Mouse (Mus musculus): ENCODE results near the gene Mcoln3. TPM values are rescaled to one million over a fixed set of nuclear protein-coding genes. Genes with fewer than 3 reads are reported as not detected.
A peak's percentile ranks its signal among the peaks of the same experiment; 100 is the strongest.

Mcoln3 gene
- polyA plus RNA-seq, 1 experiment, result 0.52 TPM

GRCm38 (mm10) chr3:146177748-146178582, 60.7 kb downstream of the Mcoln3 start:
- TF ChIP-seq CTCF (IDR thresholded peaks at IDR 0.05; ENCODE audit: borderline replicate concordance, extremely low read depth, insufficient read depth, insufficient read length), result peak; percentile 84
- TF ChIP-seq POLR2A (IDR thresholded peaks at IDR 0.05; ENCODE audit: borderline replicate concordance, extremely low read depth, insufficient read depth, insufficient read length, poor library complexity, severe bottlenecking), result no peak
- peak; percentile 94 for DNase-seq (ENCODE audit: low read depth)

- TF ChIP-seq CTCF (IDR thresholded peaks at IDR 0.05; ENCODE audit: borderline replicate concordance, extremely low read depth, insufficient read depth, insufficient read length) (no peak), POLR2A (IDR thresholded peaks at IDR 0.05; ENCODE audit: borderline replicate concordance, extremely low read depth, insufficient read depth, insufficient read length, poor library complexity, severe bottlenecking) (no peak)
- no peak for DNase-seq (ENCODE audit: low read depth)
Observed at GRCm38 (mm10) chr3:146180341-146180740, 63.1 kb downstream of the Mcoln3 start.

GRCm38 (mm10) chr3:146180986-146181385, 63.7 kb downstream of the Mcoln3 start:
- peak; percentile 50 for DNase-seq (ENCODE audit: low read depth)
- TF ChIP-seq POLR2A (IDR thresholded peaks at IDR 0.05; ENCODE audit: borderline replicate concordance, extremely low read depth, insufficient read depth, insufficient read length, poor library complexity, severe bottlenecking) (no peak), CTCF (IDR thresholded peaks at IDR 0.05; ENCODE audit: borderline replicate concordance, extremely low read depth, insufficient read depth, insufficient read length) (peak; percentile 73)

- DNase-seq (ENCODE audit: low read depth), result peak; percentile 93
- peak; percentile 89 for TF ChIP-seq CTCF (IDR thresholded peaks at IDR 0.05; ENCODE audit: borderline replicate concordance, extremely low read depth, insufficient read depth, insufficient read length)
- TF ChIP-seq POLR2A (IDR thresholded peaks at IDR 0.05; ENCODE audit: borderline replicate concordance, extremely low read depth, insufficient read depth, insufficient read length, poor library complexity, severe bottlenecking), result no peak
Observed at GRCm38 (mm10) chr3:146184992-146185657, 67.9 kb downstream of the Mcoln3 start.

GRCm38 (mm10) chr3:146186033-146186432, 68.8 kb downstream of the Mcoln3 start:
- TF ChIP-seq POLR2A (IDR thresholded peaks at IDR 0.05; ENCODE audit: borderline replicate concordance, extremely low read depth, insufficient read depth, insufficient read length, poor library complexity, severe bottlenecking), result no peak
- no peak for TF ChIP-seq CTCF (IDR thresholded peaks at IDR 0.05; ENCODE audit: borderline replicate concordance, extremely low read depth, insufficient read depth, insufficient read length)
- peak; percentile 32 for DNase-seq (ENCODE audit: low read depth)

GRCm38 (mm10) chr3:146189933-146190332, 72.7 kb downstream of the Mcoln3 start:
- DNase-seq (ENCODE audit: low read depth), result no peak
- TF ChIP-seq CTCF (IDR thresholded peaks at IDR 0.05; ENCODE audit: borderline replicate concordance, extremely low read depth, insufficient read depth, insufficient read length) (peak; percentile 25; the same call in 1 of the 2 replicates), POLR2A (IDR thresholded peaks at IDR 0.05; ENCODE audit: borderline replicate concordance, extremely low read depth, insufficient read depth, insufficient read length, poor library complexity, severe bottlenecking) (no peak)

Other genes starting within 250 kb of the Mcoln3 start
- 17.0 and 19.0 TPM in 2 replicates for gene Bcl10, start 194.6 kb upstream of the Mcoln3 start, polyA plus RNA-seq (2012; rRNA removed)
- 41.1 and 46.6 TPM in 2 replicates for gene 2410004B18Rik, start 179.4 kb upstream of the Mcoln3 start, polyA plus RNA-seq (2012; rRNA removed)
- 1.9 and 3.0 TPM in 2 replicates for gene Syde2, start 129.6 kb upstream of the Mcoln3 start, polyA plus RNA-seq (2012; rRNA removed)
- 1.2 and 2.1 TPM in 2 replicates for gene Wdr63, start 9.3 kb upstream of the Mcoln3 start, polyA plus RNA-seq (2012; rRNA removed)
- 0.09 and 0.19 TPM in 2 replicates for gene Mcoln2, start 32.4 kb downstream of the Mcoln3 start, polyA plus RNA-seq (2012; rRNA removed)
- gene Lpar3, start 103.5 kb downstream of the Mcoln3 start, polyA plus RNA-seq (2012; rRNA removed), result 0.26 and 0.52 TPM in 2 replicates